Mouse (Mus musculus) lung, postnatal 36 days (tissue): ENCODE measurements around the gene B230104I21Rik.

Source experiments
- DNase-seq: peaks from one replicate; pipeline ENCODE4 v3.0.0; 2022; ENCODE audit warnings: mixed read lengths

Gene B230104I21Rik

DNA sequence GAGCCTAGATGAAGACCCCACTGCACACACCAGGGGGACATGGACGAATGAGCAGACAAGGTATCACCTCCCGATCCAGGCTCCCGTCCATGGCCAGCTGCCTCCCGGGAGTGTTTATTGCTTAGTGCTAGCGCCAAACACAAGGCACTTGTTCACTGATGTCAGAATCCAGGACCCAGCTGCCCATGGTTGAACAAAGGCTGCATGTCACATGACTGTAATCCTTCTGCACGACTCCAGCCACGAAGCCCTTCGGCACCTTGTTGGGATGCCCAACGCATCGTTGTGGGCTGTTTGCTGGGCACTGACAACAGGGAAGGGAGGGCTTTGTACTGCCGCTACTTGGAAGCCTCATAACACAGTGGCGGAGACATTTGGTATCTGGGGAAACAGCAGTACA is at the start of gene B230104I21Rik:
Gene B230104I21Rik (plus strand): TSS at position 367 of the 400 bp plus-strand sequence.
- no peak for DNase-seq

DNA sequence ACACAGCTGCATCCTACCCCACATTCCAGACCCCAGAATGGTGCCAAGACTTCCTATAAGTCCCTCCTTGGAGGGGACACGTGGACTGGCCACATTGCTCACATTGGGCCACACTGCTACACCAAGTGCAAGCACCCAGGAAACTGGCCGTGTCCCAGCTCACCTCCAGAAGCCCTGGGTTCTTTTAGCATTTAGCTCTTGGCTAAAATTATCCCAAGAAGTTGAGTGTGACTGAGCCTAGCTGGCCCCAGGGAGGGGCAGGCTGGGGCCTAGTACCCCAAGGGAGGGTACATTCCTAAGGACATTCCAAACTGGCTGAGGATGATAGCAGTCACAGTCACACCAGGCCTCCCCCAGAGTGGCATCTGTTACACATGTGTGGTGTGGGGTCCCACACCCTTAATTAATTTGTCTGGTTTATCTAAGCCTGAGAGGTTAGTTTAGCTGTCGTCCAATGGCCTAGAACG is 42.2 kb upstream of the B230104I21Rik start:
- DNase-seq, result peak; percentile 22

DNA sequence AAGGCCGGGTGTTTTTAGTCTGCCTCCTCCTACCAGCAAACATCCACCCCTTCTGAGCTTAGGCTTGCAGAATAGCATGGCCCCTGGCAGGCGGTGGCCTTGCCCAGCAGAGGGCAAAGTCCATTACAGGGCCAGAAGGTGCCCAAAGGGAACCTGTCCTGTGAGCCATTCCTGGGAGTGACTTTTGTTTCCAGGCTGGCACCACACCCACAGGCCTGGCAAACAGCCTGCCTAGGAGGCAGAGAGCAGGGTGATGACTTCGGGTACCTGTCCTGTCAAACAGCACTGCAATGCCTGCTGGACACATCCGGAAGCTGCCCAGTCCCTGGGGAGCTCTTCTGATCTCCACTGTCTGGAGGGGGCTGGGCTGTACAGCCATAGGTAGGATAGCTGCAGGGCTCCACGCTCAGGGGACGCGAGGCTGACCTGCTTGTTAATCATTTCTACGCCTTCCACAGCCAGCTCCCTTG is 41.6 kb upstream of the B230104I21Rik start:
- DNase-seq, result peak; percentile 21

DNA sequence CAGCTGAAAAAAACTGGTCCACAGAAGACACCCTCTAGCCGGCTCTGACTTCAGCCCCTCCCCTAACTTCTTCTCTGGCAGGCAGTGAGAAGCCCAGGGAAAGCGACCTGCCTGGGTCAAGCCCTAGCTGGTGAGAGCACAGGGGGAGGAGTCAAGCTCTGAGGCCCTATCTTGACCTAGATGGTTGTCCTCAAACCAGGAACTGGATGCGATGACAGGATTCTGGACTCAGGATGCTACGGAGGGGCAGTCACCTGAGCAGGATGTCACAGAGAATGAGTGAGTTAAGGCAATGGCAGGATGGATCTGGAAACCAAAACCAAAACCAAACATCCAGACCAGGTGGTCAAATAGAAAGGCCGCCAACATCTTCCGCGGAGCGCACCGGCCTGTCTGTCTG is 38.2 kb upstream of the B230104I21Rik start:
- DNase-seq, result peak; percentile 70

DNA sequence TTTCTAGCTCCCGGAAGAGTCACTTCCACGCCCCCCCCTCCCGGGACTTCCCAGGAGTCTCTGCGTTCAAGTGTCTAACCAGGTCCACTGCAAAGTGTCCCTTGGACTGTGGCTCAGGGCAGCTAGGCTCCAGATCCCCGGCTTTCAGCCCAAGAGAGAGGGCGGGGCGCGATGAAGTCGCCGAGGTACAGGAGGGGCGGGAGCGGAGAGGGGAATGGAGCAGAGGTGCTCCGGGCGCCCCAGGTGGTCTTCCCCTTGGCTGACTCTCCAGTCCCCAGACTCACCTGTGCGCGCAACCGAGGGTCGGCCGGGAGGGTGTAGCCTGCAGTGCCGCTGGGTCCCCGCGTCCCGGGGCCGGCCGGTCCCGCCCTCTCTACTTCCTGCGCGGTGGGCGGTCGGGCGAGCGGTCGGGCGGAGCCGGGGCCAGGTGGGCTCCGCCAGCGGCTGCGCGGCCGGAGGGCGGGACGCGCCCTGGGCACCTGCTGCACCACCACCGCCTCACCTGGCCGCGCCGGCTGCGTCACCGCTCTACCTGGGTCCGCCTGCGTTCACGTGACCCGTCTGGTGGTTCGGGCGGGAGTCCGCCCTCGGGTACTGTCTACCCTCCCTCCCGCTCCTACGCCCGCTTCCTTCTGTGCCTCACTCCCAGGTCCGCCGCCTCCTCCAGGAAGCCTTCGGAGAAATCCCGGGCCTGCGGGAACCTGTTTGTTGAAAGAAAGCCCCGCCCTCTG is 36.2 kb upstream of the B230104I21Rik start:
- peak; percentile 84 for DNase-seq

DNA sequence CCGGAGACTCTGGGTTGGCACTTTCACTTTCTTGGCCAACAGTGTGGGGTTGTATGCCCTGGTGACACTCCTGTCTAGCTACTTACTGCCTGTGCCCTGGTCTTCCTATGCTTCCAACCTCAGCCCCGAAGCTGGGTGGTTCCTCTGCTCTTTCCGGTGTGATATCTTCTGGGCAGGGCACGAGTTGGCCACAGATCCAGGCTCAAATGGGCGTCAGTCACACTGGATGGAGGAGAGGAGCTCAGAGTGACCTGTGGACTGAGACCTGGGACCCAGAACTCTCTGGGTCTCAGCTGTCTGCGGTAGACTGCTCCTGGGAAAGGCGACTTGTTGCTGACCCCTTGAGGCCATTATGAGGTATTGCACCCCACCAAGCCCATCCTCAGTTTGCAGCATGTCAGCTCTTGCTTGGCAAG is 34.5 kb upstream of the B230104I21Rik start, which contains the start of gene Arhgef16:
Gene Arhgef16 (minus strand): TSS at position 211 of the 416 bp plus-strand sequence.
- peak; percentile 46 for DNase-seq

DNA sequence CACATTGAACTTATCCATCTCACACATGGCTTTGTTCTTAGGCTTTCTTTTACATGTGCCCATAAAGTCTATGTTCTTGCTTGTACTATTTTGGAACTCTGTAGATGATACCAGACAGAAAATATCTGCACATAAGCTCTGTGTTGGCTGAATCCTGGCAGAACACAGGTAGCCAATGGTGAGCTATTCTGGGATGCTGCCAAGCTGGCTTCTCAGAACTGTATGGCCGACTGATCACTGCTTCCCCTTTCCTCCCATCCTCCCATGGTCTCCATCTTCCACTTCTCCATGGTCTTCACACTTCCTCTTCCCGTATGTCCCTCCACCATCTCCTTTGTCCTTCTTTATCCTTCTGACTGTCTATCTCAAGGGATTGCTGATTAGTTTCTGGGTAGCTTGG is 26.8 kb upstream of the B230104I21Rik start:
- no peak for DNase-seq

DNA sequence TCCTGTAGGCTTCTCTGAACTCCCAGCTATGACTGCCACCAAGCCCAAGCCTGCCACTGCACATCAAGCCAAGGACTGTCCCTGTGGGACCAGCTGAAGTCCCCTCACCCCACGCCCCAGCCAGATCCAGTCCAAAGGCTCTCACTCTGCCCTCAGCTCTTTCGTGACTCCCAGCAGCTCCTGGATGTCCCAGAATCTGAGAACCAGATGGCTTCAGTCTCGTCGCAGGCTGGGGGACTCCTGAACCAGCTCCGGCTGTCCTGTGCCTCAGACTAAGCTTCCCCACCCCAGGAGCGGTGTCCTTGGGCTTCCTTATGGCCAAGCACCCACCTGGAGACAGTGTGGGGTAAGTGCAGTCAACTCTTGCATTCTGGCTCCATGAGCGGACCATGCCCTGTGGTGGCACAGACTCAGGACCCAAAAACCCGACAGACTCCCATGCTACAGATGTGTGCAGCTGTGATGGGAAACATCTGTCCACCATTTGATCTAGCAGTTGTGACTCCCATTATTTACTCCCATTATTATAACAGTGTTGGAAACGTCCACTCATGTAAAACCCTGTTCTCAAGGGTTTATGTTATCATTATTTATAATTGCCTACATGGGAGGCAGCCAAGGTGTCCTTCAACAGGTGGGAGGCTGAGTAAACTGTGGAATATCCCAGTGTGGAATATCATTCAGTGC is 25.2 kb upstream of the B230104I21Rik start:
- DNase-seq, result no peak

DNA sequence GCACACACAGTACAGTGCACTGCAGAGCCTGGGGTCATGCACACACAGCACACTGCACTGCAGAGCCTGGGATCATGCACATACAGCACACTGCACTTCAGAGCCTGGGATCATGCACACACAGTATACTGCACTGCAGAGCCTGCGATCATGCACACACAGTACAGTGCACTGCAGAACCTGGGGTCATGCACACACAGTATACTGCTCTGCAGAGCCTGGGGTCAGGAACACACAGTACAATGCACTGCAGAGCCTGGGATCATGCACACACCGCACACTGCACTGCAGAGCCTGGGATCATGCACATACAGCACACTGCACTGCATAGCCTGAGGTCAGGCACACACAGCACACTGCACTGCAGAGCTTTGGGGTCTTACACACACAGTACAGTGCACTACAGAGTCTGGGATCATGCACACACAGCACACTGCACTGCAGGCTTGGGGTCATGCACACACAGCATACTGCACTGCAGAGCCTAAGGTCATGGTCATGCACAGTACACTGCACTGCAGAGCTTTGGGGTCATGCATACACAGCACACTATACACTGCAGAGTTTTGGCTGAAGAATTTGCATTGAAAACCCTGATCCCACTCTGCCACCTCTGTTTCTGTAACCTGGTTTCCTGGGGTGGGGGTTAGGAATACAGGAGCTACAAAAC is 23.6 kb upstream of the B230104I21Rik start:
- DNase-seq, result no peak

DNA sequence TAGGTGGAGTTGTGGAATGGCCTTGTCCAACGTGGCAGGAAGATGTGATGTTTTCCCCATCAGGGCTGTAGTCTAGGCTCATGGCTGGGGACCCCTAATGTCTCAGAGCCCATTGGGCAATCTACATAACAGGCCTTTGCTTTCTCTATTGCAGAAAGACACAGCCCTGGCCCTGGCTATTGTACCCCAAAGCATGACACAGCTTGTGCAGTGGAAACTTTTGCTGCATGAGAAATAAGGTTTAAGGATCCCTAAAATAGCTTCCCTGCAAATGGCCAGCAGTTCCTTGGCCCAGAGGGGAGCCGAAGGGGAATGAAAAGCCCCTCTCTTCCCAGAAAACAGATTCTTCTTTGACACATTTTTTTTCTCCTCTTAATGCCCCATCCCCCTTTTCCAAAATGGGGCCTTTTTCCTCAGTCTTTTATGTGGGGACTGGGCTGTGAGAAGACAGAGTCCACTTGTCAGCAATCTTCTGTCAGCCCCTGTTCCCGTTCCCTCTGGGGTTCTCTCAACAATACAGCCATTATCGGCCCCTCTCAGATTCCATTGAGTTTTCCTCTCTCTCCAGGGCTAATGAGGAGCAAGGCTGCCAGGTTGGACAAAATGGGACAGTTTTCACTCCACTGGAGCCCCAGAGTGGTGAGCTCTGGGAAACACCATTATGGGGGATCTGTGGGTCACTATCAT is 22.8 kb upstream of the B230104I21Rik start:
- no peak for DNase-seq

DNA sequence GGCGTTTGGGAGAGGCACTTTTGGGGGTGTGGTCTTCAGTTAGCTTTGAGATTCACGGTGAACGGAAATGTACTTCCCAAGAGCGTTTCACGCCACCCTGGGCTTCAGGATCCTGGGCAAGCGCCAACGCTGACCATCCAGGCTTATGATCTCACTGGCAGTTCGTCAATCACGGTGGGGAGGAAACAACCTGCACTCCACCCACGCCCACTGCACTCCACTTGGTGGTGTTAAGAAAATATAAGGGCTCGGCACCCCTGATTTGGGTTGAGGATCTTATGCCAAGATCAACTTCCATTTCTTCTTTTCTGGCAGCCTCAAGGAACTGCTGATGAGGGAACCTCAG is 22.3 kb upstream of the B230104I21Rik start:
- DNase-seq, result no peak

DNA sequence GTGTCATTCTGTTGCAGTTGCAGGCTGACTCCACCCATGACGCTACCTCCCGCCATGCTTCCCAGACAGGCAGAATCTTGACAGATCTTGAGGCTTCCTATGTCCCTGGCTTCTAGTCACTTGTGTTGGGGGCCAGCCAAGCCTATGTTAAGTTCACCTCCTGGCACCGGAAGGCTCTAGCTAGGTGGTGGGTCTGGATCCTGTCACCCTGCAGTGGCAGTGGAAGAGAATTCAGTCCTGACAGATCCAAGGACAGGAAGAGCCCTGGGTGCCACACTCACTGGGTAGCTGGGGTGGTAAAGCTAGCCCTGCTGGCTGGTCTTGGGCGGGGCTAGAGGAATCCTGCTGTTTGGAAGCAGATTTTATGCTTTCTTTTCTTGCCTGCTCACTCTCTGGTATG is 10.5 kb upstream of the B230104I21Rik start:
- no peak for DNase-seq

DNA sequence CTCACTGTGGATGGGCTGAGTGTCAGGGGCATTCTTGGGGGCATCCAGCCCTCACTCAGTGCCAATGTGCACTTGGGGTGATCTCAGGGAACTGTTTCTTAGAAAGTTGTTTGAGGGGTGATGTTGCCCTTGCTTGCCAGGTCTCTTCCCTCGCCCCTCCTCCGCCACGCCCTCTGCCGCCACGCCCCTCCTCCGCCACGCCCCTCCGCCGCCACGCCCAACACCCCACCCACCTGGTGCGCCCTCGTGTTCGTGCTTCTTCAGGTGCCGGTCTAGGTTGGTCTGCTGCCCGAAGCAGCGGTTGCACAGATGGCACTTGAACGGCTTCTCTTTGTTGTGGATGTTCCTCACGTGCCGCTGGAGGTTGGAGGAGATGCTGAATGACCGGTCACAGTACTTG is 7.5 kb upstream of the B230104I21Rik start:
- peak; percentile 5 for DNase-seq

DNA sequence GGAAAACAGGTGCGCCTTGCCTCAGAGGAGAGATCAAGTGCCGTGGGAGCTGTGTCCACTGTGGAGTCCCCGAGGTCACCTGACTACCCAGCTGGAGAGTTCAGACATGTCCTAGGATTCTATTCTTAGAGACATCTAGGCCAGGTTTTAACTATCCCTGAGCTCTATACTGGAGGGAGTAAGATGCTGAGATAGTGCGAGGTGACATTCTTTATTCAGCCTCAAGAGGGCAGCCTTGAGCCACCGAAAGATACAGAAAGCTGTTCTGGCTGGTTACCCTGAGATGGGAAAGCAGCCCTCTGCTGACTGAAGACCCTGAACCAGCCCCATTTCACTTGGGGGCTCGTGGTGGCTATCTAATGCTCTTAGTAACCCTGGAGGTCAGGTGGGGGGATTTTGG is 7.1 kb upstream of the B230104I21Rik start:
- peak; percentile 82 for DNase-seq

DNA sequence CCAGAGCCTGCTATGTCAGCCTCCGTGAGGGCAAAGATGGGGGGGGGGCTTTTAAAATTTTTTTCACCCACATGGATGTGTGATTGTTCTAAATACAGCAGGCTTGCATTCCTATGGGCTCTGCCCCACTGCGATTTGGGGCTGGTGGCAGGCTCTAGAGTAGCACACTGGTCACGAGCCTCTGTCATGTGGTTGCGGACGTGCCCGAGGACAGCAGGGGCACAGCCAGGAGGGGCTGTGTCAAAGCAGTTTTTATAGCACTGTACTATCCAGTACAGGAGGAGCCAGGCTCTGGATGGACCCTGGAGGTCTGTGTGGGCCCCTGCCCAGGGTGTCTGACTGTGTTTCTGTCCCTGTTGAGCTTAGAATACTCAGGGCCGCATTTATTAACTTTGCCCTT is 5.9 kb upstream of the B230104I21Rik start:
- no peak for DNase-seq

DNA sequence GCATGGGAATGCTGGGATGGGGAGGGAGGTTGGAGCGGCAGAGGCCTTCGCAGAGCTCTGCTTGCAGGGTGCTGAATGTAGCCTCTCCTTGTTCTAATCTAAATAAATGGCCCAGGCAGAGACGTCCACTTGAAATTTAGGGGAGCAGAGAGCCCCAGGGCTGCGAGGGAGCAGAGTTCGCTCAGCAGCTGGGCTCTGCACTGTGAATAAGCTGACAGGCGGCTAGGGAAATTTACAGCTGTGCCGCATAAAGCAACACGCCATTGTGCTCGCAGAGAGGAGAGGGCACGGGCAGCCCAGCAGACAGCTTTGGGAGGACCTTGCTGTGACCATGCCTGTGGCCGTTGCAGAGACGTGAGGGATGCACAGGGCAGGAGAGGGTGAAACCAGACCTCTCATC is 4.7 kb upstream of the B230104I21Rik start:
- DNase-seq, result no peak

DNA sequence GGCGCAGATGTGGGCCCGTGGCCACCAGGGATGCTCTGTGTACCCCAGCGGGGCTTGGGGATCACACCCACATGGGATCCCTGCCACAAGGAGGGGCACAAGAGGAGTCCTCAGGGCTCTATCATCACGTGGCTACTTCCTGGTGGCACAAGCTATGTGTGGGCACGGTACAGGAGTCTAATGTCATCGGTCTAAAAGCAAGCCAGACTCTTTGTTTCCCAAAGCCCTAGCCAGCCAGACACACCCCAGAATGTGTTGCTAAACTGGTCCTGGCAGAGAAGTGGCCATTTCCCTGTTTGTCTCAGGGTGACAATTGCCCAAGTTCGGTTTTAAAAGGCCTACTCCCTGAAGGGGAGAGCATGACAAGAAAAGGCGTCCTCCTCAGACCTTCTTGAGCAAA is 2.6 kb upstream of the B230104I21Rik start:
- DNase-seq, result peak; percentile 76

DNA sequence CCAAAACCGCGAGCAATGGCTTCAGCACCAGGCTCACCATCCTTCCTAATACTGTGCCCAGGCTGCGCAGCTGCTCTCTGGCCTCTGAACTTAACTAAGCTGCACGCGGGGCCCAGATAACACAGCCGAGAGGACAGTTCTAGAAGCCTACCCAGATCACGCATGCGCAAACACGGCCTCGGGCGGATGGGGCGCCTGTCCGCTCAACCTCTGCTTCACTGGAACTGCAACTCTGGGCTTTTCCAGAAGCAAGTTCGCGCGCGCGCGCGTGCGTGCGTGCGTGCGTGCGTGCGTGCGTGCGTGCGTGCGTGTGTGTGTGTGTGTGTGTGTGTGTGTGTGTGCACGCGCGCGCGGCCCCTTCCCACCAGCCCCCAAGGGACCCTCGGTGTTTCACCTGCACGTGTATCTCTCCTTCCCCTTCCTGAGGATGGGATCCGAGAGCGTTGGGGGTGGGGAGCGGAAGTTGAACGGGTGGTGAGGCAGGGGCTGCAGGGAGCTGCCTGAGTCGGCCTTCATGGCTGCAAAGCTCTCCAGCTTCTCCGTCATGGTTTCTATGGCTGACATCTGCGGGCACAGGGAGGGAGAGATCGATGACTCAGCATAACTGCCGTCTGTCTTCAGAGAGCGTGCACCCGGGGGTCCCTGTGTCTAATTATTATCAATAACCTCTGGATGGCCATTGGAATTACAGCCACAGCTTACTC is 1.1 kb upstream of the B230104I21Rik start:
- peak; percentile 33 for DNase-seq

DNA sequence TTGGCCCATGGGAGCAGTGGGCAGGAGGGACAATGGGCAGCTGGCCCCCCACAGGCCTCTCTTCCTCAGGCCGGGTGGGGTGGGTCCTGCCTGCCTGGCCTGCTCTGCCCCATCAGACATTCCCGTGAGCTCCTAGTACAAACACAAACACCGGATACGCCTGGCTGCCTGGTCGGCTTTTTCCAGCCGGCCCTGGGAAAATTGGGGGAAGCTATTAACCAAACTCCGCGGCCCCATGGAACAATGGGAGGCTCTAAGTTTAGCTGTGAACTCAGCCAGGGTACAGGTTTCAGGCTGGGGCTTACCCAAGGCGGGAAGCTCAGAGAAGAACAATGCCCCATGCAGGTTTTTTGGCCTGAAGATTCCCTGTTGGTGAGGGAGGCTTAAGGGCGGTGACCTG is 723 bp downstream of the B230104I21Rik start:
- peak; percentile 82 for DNase-seq

DNA sequence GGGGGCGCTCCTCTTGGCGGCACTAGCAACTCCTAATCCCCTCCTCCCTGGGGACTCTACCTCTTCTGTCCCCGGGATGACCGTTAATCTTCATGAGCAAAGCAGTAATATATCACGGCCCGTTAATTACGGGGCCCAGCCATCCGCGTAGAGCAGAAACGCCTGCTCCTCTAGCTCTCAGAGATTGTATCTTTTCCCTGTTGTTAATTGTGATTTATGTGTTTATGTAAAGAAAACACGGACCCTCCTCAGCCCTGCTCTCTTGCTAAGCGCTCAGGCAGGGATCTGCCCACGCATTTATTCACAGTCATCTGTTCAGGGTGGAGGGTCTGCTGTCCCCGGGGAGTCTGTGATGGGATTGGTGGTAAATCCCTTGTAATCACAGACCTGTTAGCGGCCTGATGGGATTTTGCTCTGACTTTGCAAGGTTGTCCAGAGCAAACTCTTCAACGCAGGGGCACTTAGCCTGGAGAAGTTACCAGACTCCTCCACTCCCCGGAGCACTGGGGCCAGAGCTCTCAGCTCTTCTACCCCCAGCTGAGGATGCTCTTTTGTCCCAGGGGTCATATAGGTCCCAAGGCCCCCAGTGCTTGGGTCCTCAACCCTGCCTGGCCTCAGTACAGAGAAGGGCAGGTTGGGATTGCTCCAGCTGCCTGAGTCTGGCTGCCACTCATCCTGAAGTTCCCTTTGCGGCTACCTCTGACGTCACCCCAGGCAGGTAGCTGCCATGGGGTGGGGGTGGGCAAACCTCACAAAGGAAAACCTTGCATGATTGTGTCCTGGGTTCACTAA is 11.0 kb downstream of the B230104I21Rik start:
- no peak for DNase-seq

DNA sequence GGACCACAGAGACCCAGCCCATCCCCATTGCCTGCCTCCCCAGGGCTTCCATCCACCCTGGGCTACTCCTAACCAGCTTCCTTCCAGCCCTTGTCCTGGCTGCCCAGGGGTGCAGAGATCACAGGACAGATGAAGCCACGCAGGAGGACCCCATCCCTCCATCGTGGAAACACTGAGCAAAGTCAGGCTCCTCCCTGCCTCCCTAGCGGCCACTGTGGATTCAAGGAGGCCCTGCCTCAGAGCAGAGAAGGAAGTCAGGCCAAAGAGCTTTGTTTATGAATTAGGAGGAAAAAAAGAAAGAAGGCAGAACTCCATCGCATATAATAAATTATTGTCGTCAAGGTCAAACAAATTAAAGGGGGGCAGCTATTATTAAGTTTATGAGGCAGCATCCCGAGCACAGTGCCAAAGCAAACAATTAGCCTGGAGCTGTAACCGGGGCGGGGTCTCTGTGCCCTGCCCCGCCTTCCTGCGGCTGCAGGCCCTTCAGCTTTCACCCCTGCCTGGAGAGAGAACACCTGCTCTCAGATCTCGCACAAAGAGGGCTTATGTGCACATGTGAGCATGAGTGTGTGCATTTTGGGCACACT is 12.4 kb downstream of the B230104I21Rik start:
- DNase-seq, result peak; percentile 74
